Mouse (Mus musculus): Measurements from ENCODE around the gene Cenpu. TPM values are rescaled to one million over a fixed set of nuclear protein-coding genes. Genes with fewer than 3 reads are reported as not detected.

Gene Cenpu
- total RNA-seq, 4 experiments from 2014 or later = 0.65 to 1.1 (median 0.96) TPM

DNA sequence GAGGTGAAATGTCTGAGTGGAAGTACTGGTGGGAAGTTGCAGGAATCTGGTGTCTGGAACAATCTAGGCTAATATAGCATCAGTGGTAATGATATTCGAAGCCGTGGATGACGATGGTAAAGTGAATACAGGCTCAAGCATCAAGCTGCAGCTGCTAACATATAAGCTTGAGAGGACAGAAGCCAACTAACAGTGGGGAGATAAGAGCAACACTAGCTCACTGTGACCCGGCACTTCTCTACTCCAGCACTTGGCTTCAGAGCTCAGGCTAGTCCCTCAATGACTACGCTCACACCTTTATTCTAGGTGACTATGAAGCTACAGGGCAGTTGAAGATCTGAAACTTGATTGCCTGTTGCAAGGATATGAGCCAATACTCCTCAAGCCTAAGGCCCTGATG, 46.9 kb downstream of the Cenpu start:
- no peak for DNase-seq (ENCODE audit: low spot score)

DNA sequence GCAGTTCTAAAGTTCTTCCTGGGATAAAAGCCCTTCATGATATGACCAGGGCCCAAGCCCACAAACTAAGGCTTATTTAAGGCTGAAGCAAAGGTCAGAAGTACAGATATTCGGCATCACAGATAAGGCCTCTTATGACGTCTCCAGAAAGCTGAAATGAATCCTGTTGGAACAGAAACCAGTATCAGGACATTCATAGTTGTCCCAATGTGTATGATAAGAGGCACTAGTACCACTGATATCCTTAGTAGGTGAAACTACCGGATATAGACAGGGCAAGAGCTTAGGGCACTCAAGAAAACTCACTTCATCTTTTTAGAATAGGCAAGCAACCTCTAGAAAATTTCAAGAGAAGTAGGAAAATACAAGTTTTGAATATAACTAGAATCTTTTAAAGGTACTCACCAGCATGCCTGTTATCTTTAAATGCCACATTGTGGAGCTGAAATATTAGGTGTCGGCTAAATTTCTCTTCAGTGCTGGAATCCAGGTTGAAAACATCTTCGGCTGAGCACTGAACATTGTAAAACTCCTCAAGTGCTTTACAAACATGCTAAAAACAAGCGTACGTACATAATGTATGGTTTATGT, 47.6 kb downstream of the Cenpu start:
- DNase-seq (ENCODE audit: low spot score) = no peak

DNA sequence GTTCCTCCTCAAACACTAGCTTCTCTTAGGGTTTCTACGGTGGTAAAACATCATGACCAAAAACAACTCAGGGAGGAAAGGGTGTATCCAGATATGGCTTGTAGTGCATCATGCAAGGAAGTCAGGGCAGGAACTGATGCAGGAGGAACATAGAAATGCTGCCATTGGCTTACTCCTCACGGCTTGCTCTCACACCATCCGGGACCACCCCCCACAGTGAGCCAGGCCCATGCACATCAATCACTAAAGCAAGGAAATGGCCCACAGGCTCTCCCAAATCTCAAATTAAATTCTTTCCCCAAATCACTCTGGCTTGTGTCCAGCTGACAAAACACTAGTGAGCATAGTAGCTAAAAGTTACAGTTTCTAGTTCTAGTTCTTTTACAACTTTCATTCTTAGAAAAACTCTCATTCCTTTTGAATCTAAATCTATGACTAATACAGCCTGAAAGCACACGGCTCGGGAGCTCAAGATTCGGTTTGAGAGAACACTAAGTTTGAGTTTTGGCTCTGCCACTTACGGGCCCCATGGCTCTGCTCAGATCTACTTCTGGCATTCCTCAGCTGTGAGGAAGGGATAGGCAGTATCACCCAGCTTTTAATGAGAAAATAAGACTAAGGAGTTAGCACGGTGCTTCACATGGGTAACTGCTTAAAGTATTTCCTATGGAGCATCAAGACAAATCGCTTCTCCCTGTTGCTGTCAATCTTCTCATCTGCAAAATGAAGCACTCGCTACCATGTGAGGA, 49.3 kb downstream of the Cenpu start:
- DNase-seq (ENCODE audit: low spot score) = no peak

DNA sequence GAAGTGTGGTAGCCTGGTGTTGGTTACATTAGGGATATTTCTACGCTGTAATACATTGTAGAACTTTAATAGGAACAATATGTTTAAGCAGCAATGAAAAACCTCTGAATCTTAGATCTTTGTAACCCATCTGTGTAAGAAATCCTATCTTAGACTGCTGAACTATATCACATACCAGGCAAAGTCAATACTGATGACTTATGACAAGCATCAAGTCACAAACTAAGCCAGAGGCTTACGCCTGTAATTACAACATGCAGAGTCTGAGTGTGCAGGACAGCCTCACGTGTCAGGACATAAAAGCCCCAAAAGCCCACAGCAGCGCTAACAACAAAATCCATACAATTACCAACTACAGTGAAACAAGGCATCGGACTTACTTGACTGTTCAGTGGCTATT, 51.8 kb downstream of the Cenpu start:
- DNase-seq (ENCODE audit: low spot score) = no peak

DNA sequence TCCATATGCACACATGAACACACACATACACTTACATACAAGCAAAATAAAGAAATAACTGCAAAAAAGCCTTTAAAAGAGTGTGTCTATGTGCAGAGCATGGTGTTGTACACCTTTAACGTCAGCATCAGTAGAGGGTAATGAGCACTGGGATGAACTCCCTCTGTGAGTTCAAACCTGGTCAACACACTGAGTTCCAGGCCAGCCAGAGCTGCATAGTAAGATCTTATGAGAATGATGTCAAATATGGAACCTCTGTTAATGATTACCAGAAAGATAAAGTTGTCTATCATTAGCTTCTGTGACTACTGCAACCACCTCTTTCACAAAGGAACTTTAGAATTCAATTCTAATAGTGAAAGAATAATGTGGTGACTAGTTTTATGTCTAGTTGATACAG, 55.1 kb downstream of the Cenpu start:
- no peak for DNase-seq (ENCODE audit: low spot score)

DNA sequence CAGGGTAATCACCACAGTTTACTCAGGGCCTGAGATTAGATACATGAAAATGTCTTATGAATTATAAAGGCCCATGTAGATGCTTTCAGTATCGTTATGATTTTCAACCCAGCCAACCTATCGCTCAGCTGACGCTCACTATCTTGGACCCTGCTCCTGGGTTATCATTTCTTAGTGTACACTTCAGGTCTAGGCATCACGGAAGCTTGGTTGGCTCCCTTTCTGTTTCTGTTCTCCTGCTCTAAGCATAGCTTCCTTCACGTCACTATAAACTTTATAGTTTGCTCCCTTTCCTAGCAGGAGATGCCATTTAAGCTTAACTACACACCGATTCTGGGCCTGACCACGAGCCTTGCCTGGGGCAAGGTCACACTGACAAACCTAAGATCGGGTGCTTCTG, 59.7 kb downstream of the Cenpu start:
- no peak for DNase-seq (ENCODE audit: low spot score)

DNA sequence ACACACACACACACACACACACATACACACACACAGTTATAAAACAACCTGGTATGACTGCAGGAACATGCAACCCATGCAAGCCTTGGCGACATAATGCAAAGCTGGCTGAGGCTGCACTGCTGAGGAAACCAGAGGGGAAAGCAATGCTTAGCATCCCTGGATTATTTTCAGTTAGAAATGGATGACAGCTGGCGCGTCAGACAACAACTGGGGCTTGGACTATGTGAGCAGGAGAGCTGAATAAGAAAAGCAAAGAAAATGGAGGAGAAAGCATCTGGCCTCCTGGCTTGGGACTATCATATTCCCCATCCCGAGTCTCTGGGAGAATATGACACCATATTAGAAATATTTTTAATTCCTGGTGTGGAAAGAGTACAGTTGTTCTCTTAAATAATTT, 61.1 kb downstream of the Cenpu start:
- peak; percentile 20 for DNase-seq (ENCODE audit: low spot score)

DNA sequence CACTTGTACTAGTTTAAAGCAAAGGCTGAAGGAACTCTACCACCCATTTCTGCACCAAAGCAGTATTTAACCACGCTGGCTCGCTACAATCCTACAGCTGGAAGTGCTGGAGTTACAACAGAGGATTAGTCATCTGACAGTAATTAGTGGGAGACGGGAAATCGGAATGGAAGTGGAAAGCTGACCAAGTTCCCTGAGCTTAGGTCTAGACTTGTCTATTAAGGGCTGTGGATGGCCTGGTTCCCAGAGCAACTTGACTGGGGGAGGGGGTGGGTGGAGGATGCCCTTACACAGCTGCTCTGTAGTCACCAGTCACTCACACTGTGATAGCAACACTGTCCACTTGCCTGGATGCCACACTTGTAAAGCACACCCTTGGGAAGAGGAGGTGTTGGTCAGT, 61.5 kb downstream of the Cenpu start:
- DNase-seq (ENCODE audit: low spot score) = peak; percentile 28

DNA sequence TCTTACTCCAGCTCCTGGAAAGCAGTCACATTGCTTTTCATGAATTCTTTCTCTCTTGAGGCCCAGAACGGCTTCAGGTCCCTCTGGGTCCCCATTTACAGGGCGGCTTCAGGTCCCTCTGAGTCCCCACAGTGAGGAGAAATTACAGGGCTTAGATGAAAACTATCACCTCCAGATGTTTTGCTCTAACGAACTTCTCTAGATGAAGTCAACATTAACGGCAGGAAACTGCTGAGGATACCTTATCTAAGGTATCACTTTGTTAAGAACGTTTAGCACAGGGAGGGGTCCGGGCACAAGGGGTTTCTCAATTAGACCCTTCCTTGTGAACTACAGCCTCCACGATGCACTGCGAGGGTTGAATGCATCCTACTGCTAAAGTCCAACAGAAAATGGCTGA, 64.1 kb downstream of the Cenpu start:
- no peak for DNase-seq (ENCODE audit: low spot score)

DNA sequence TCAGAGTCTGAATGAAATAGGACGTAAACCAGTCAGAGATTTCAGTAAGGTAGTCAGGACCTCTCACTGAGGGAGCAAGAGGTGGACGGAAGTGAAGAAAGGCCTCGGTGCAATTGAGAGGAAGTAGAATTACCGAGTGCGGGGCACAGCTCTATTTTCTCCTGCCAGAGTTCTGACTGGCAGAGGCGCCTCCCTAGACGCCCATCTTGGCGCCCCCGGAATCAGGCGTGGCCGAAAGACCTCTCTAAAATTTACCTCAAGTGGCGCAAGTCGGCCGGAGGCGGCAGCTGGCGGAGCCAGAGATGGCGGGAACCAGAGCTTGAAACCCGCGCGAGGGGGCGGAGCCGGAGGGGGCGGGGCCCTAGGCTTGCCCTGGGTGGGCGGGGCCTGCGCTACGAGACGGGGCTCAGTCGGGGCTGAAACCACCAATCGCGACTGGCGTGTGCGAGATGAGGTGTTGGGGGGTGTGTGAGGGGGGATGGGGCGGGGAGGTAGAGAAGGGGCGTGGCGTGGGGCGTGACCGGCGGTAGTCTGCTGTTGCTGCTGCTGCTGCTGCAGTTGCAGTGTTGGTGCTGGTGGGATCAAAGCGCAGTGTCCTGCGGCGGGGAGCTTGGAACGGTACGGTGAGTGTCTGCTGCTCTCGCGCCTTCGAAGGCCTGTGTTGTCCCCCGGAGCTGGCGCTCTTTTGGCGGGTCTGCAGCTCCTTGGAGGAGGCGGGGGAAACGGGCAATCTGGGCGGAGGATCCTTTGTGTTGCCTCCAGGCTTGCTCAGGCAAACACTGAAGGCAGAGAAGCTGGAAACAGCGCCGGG, 65.3 kb downstream of the Cenpu start, which contains the start of the genes Primpol and Casp3:
Primpol (minus strand) TSS at position 334 of the 811 bp plus-strand sequence.
Casp3 (plus strand) TSS at position 413 of the 811 bp plus-strand sequence.
- peak; percentile 94 for DNase-seq (ENCODE audit: low spot score)

DNA sequence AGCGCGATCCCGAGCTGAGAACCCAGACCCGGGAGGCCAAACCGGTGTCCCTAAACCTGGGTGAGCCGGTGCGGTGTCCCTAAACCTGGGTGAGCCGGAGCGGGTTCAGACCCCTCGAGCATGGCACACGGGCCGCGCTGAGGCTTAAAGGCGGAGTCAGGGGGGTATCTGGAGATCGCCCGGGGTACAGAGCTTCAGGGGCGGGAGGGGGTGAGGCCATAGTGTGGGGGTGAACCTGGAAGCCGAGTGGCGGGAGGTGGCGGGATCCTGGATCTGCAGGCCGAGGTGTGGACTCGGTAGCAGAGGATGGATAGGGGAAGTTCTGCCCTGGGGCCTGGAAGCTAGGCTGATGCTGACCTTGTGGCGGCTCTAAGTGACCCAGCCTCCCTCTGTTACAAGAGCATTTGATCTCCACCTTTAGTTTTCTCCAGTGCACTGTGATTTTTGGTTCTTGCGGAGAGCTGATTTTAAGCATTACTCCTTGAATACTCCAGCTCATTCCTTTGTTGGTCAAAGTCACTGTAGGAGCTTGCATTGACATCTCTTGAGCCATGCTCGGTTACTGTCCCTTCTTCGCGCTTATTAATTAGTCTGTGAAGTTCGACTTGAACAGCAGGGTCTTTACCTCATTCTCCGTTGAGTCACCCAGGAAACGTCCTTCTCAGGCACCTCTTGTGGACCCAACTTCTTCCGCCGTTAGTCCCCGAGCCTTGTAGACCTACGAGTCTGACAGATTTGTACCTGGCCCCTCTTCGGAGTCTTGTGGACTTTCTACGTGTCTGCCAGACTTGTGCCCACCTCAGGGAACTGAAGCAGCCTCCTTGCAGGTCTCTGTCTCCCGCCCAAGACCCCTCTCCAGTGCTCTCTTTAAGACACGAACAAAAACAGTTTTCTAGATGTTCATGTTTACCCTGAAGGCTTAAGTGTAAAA, 66.1 kb downstream of the Cenpu start:
- peak; percentile 18 for DNase-seq (ENCODE audit: low spot score)

DNA sequence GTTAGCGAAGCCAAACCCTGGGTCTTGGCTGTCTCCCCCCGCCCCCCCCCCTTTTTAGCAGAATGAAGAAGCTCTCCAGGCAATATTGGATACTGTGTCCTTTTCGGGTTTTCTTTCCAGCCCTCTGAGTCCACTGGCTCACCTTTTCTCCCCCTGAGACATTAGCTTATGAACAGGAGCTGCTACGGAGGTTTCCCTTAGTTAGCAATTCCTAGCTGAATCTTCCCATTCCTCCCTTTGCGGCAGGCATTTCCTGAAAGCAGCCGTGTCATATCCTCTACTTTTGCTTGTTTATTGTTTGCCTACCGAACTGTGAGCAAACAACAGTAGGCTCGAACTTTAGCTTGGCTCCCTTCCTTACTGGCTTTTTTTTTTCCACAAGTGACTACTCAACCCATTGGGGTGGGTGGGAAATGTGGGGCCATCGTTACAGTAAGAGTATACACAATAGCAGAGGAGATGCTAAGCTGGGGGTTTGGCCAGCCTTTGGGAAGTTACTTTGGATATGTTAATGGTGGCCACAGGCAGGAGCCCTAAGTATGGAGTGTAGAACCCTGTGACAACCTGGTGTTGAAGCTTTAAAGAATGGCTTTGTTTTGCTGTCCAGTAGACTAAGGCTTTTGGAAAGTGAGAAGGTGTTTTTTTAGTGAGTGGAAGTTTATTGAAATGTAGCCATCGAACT, 67.0 kb downstream of the Cenpu start:
- peak; percentile 20 for DNase-seq (ENCODE audit: low spot score)

DNA sequence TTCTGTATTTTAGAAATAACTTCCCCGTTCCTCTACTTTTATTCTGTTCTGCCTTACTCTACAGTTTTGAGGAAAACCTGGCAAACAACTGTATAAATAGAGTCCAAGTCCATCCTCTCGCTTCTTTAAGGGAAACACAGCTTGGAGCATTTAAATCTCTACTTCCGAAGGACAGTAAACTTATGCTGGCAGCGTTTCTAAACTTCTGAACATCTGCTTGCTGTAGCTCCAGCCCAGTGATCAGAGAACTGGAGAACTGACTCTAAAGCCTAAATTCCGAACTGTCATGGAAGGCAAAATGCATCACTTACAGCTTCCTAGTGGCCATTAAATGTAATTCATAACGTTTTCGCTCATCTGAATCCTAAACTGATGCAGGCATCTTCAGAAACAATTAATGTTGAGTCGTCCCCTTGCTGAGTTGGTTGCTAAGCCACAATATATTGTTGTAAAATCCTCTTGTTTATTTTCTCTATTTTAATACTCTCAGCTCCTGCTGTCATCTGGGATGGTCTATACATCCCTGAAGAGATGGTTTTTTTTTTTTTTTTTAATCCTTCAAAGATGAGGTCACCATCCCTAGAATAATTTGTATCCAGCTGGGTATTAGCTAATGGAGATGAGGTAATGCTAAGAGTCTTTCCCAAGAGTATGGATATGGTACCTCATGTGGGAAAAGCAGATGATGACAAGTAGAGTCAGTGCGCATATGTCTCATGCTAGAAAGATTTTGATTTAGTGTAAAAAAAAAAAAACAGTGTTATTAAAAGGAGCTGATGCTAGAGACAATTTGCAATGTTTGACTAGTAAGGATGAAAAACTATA, 70.8 kb downstream of the Cenpu start:
- no peak for DNase-seq (ENCODE audit: low spot score)

DNA sequence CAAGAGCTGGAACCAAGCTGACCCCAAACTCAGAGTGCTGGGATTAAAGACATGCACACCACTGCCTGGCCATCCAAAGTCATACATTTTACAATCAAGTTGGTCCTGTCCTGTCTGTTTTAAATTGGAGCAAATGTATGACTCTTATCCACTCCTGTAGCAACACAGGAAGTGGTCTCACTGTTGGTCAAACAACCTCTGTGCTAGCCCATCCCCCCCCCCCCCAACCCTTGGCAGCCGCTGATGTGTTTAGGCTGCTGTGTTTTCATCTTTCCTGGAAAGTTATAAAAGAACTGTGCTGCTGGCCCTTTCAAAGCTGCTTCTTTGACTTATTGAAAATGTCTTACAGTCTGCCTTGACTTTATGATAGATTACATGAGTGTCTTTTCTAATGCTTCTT, 73.3 kb downstream of the Cenpu start:
- no peak for DNase-seq (ENCODE audit: low spot score)

DNA sequence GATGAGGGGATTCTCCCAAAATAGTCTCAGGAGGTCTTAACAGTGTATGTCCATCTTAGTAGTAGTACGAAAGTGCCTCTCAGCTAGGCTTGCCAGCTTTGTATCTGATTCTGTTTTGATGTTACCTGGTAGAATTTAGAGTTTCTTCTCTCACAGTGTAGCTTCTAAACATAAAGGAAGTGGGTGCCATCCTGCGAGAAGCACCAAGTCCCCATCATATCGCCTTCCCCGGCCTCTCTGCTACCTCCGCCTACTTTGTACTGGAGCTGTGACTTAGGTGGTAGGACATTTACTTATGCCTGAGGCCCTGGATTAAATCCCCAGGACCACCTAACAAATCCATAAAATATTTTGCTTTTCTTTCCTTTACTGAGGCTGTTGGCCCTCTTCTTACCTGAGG, 74.8 kb downstream of the Cenpu start:
- DNase-seq (ENCODE audit: low spot score) = no peak

DNA sequence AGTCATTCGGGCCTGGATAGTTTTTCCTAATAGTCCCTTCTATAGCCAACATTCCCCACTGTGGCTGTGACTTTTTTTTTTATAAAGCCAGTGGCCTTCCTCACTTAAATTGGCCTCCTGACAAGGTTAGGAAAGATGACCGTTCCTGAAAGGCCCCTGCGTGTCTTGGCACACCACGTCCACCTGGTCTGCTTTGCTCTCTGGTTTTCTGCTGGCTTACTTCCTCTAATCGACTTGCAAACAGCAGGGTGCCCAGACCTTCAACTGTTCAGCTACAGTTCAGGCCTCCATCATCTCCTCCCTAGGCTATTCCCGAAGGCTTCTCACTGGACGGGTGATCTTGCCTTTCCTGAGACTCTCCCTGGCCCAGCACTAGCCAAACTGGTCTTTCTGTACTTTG, 76.1 kb downstream of the Cenpu start:
- no peak for DNase-seq (ENCODE audit: low spot score)

DNA sequence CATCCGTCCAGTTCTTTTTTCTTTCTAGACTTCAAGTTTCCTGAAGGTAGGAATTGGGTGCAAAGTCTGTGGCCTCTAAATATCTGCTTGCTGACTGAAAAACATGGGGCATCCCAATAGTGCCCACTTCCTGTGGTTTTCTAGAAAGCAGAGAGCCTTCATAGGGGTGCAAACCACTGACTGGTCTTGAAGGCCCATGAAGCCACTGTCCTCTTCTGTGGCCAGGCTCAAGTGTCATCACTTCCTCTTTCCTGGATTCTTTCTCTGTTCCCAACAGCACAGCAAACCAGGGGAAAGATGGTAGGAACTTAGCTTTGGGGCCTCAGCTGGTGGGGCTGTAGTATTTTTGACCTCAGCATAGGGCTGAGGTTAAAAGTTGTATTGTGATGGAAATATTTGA, 76.8 kb downstream of the Cenpu start:
- no peak for DNase-seq (ENCODE audit: low spot score)
